ENCODE assay signal across 11 mouse cellular contexts in genomic region chr5:36620409-36621057, GRCm38 (mm10). TPM values are rescaled to one million over a fixed set of nuclear protein-coding genes. Genes with fewer than 3 reads are reported as not detected.
DNase-seq lines count a peak whose midpoint lies in the region; ATAC-seq and TF ChIP-seq lines count a peak whose summit lies in the region.
"Had no signal": no experiment of that assay in that cellular context is flagged by ENCODE, and none has a peak within 500 bp of the region (broad histone marks: within the 10 kb centered on the region; RNA-seq: fewer than 3 reads in every experiment).

No protein-coding gene starts in this region.

- no peaks in the 10 kb centered on the region for H3K27me3 ChIP-seq in intestine, embryonic 14.5 days (replicated peaks; ENCODE audit: control insufficient read depth, insufficient read depth, low read length)
- no peaks in the 10 kb centered on the region for H3K27me3 ChIP-seq in intestine, postnatal 0 days (replicated peaks; ENCODE audit: control insufficient read depth, insufficient read depth, low read length)
- H3K27me3 ChIP-seq in heart, embryonic 12.5 days (replicated peaks), result no peaks in the 10 kb centered on the region
- H3K27me3 ChIP-seq in lung, postnatal 0 days (replicated peaks; ENCODE audit: insufficient read depth, low read length), result no peaks in the 10 kb centered on the region
- H3K27me3 ChIP-seq: embryonic facial prominence, embryonic 12.5 days; Patski had no signal

- H3K4me3 ChIP-seq in intestine, embryonic 14.5 days (ENCODE audit: low read depth, low read length), result no peak overlapping the region
- H3K4me3 ChIP-seq in intestine, postnatal 0 days (ENCODE audit: low read depth, low read length), result no peak overlapping the region
- H3K4me3 ChIP-seq in heart, embryonic 12.5 days, result 0 out of 2 replicates have a peak overlapping the region, but pooled peaks have one; percentile 10
- H3K4me3 ChIP-seq in lung, postnatal 0 days (ENCODE audit: low read depth, low read length), result no peak overlapping the region
- H3K4me3 ChIP-seq: embryonic facial prominence, embryonic 12.5 days had no signal

- peaks cover 35% of the 10 kb centered on the region for H3K36me3 ChIP-seq in intestine, embryonic 14.5 days (ENCODE audit: control insufficient read depth, insufficient read depth, low read length)
- peaks cover 33% of the 10 kb centered on the region for H3K36me3 ChIP-seq in intestine, postnatal 0 days (ENCODE audit: control insufficient read depth, insufficient read depth)
- peaks cover 26% of the 10 kb centered on the region for H3K36me3 ChIP-seq in heart, embryonic 12.5 days
- peaks cover 6% of the 10 kb centered on the region for H3K36me3 ChIP-seq in lung, postnatal 0 days (ENCODE audit: insufficient read depth, low read length)

- H3K27ac ChIP-seq in intestine, embryonic 14.5 days (ENCODE audit: low read depth), result 0 out of 2 replicates have a peak overlapping the region, but pooled peaks have one; percentile 61
- no peak overlapping the region for H3K27ac ChIP-seq in intestine, postnatal 0 days (ENCODE audit: low read depth, low read length)
- peak overlapping the region; percentile 91 for H3K27ac ChIP-seq in heart, embryonic 12.5 days (ENCODE audit: poor library complexity, severe bottlenecking)
- no peak overlapping the region for H3K27ac ChIP-seq in lung, postnatal 0 days (ENCODE audit: low read length)
- H3K27ac ChIP-seq: embryonic facial prominence, embryonic 12.5 days had no signal

- ATAC-seq in intestine, embryonic 14.5 days (replicated peaks; ENCODE audit: low FRiP score, low TSS enrichment, low read depth), result no peak
- ATAC-seq in intestine, postnatal 0 days, result no peak
- peak; percentile 85 for ATAC-seq in heart, embryonic 12.5 days (ENCODE audit: insufficient number of reproducible peaks, low FRiP score)
- peak; percentile 70 for ATAC-seq in lung, postnatal 0 days
- ATAC-seq: Patski had no signal

- H3K9me3 ChIP-seq in intestine, embryonic 14.5 days (ENCODE audit: control insufficient read depth, low read length), result no peaks in the 10 kb centered on the region
- no peaks in the 10 kb centered on the region for H3K9me3 ChIP-seq in intestine, postnatal 0 days (ENCODE audit: control insufficient read depth)
- no peaks in the 10 kb centered on the region for H3K9me3 ChIP-seq in heart, embryonic 12.5 days (replicated peaks)
- H3K9me3 ChIP-seq in lung, postnatal 0 days (ENCODE audit: low read length), result no peaks in the 10 kb centered on the region
- H3K9me3 ChIP-seq: embryonic facial prominence, embryonic 12.5 days had no signal

- H3K4me1 ChIP-seq in intestine, embryonic 14.5 days (replicated peaks; ENCODE audit: control insufficient read depth, insufficient read depth, low read length), result peaks cover 24% of the 10 kb centered on the region; the same call in 1 of the 2 replicates
- no peaks in the 10 kb centered on the region for H3K4me1 ChIP-seq in intestine, postnatal 0 days (replicated peaks; ENCODE audit: control insufficient read depth, insufficient read depth, low read length)
- peaks cover 47% of the 10 kb centered on the region for H3K4me1 ChIP-seq in heart, embryonic 12.5 days (replicated peaks)
- no peaks in the 10 kb centered on the region for H3K4me1 ChIP-seq in lung, postnatal 0 days (ENCODE audit: insufficient read depth, low read depth, low read length)
- H3K4me1 ChIP-seq: embryonic facial prominence, embryonic 12.5 days had no signal

- no peak overlapping the region for H3K9ac ChIP-seq in intestine, embryonic 14.5 days (ENCODE audit: low read length)
- H3K9ac ChIP-seq in intestine, postnatal 0 days (ENCODE audit: low read depth, low read length), result no peak overlapping the region
- no peak overlapping the region for H3K9ac ChIP-seq in heart, embryonic 12.5 days
- no peak overlapping the region for H3K9ac ChIP-seq in lung, postnatal 0 days (replicated peaks; ENCODE audit: low read depth)
- H3K9ac ChIP-seq: embryonic facial prominence, embryonic 12.5 days had no signal

- DNase-seq in intestine, embryonic 14.5 days (ENCODE audit: low spot score), result no peak
- DNase-seq in Muller cell, postnatal 12 days (ENCODE audit: inconsistent ontology term), result peak; percentile 48
- DNase-seq in lung, postnatal 0 days (ENCODE audit: low spot score), result peak; percentile 75
- no peak for DNase-seq in left cerebral cortex, postnatal 14 days (ENCODE audit: low spot score in 2 of 2)
- no peak for DNase-seq in urinary bladder, adult 18-20 months (ENCODE audit: low spot score in 2 of 2)
- no peak for DNase-seq in adrenal gland, adult 8-10 months
- DNase-seq: layer of hippocampus, postnatal 36 days had no signal

- H3K4me2 ChIP-seq in intestine, embryonic 14.5 days (ENCODE audit: low read length), result no peak overlapping the region
- H3K4me2 ChIP-seq in intestine, postnatal 0 days (replicated peaks; ENCODE audit: low read depth), result no peak overlapping the region
- H3K4me2 ChIP-seq in heart, embryonic 12.5 days, result peak overlapping the region; percentile 62
- H3K4me2 ChIP-seq in lung, postnatal 0 days (replicated peaks; ENCODE audit: low read depth, low read length), result no peak overlapping the region
- H3K4me2 ChIP-seq: embryonic facial prominence, embryonic 12.5 days had no signal

- TF ChIP-seq CTCF in intestine, postnatal 0 days (IDR thresholded peaks at IDR 0.05; ENCODE audit: low read depth), result no peak
- TF ChIP-seq CTCF in lung, postnatal 0 days (IDR thresholded peaks at IDR 0.05), result no peak

- intact Hi-C loops in left cerebral cortex, postnatal 14 days (cut with DNase I), result no loop called here

- TF ChIP-seq EP300 in lung, postnatal 0 days (IDR thresholded peaks at IDR 0.05), result no peak

- WGBS in intestine, embryonic 14.5 days, result 59% methylated on average over 8 of the region's 8 CpGs
- WGBS in intestine, postnatal 0 days, result 70% methylated on average over 8 of the region's 8 CpGs
- 26% methylated on average over 8 of the region's 8 CpGs for WGBS in heart, embryonic 12.5 days
- 64% methylated on average over 8 of the region's 8 CpGs for WGBS in lung, postnatal 0 days

RNA-seq across cellular contexts. Expression of gene Tbc1d14, which starts 27.5 kb away (rescaled TPM):
- polyA plus RNA-seq in intestine, embryonic 14.5 days (2014; fragmentation: Nextera tagmentation; extraction: Ambion mirVana), result 36.6 and 42.3 TPM in 2 replicates
- 16.8 and 17.2 TPM in 2 replicates for polyA plus RNA-seq in intestine, postnatal 0 days (2015; fragmentation: Nextera tagmentation; extraction: Ambion mirVana)
- polyA plus RNA-seq in heart, embryonic 12.5 days (2016; fragmentation: Nextera tagmentation; extraction: Ambion mirVana), result 20.0 and 22.3 TPM in 2 replicates
- polyA plus RNA-seq in lung, postnatal 0 days (2015; fragmentation: Nextera tagmentation; extraction: Ambion mirVana), result 13.8 and 15.0 TPM in 2 replicates
- 10 to 100 TPM; 77.9 to 82.0 TPM for total RNA-seq in left cerebral cortex, postnatal 14 days (2021)
- total RNA-seq in adrenal gland, adult 8-10 months (2022), result 10 to 100 TPM; 46.1 to 55.5 (median 53.4) TPM

Comparison
In these comparisons a context has a peak if more than half of its experiments do, and no peak if none do; other contexts are left out.
1. H3K27ac ChIP-seq: peak in intestine, embryonic 14.5 days (single experiment) and heart, embryonic 12.5 days (single experiment); none in intestine, postnatal 0 days (single experiment) and lung, postnatal 0 days (single experiment).
2. ATAC-seq: peak in heart, embryonic 12.5 days (single experiment) and lung, postnatal 0 days (single experiment); none in intestine, embryonic 14.5 days (single experiment) and intestine, postnatal 0 days (single experiment).
3. DNase-seq: peak in Muller cell, postnatal 12 days (single experiment) and lung, postnatal 0 days (single experiment); none in intestine, embryonic 14.5 days (single experiment), left cerebral cortex, postnatal 14 days (0 of 2), urinary bladder, adult 18-20 months (0 of 2) and adrenal gland, adult 8-10 months (single experiment).